Mouse (Mus musculus) skeletal muscle tissue, adult 2 months (tissue): ENCODE measurements around the gene Txndc5.

Experiments
- DNase-seq: peaks from one replicate; pipeline ENCODE4 v3.0.0-alpha.2; 2012; ENCODE audit warnings: low read depth, low spot score

Txndc5 gene

GRCm38 (mm10) chr13:38528687-38529294 is at the start of gene Txndc5:
Txndc5 (minus strand) TSS chr13:38528824.
- peak; percentile 61 for DNase-seq

DNA sequence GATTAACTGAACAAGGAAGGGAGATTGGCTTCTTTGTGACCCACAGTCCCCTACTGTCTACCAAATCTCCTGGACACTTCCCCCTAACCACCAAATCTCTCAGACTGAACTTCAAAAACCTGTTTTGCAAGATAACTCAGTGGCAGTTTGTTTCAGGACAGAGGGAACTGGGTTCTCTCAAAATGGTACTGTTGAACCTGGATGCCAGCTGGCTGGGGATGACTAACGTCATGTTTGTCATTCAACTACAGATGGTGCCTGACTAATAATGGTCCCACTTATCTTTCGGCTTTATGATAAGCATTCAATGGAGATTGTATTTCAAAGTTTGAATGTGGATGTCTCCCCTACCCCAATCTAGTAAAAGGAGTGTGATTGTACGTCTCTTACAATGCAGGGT is 46.0 kb upstream of the Txndc5 start:
- no peak for DNase-seq

DNA sequence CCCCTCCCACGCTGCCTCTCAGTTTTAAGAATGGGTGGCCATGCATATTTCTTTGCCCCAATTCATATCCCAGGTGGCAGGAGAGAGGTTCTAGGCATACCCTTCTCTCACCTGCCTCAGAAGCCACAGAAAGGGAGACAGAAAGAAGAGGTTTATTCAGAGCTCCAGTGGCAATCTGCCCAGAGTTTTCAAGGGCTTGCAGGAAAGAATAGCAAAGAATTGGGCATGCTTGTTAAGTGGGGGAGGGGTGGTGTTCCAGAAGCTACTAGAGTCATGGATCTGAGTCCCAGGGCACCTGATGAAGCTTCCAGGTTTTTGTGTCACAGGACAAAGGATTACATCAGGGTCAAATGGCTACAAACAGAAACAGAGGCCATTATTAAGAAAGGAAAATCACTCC is 44.7 kb upstream of the Txndc5 start:
- DNase-seq: no peak

- no peak for DNase-seq
Measured at GRCm38 (mm10) chr13:38565245-38565644, 36.6 kb upstream of the Txndc5 start.

DNA sequence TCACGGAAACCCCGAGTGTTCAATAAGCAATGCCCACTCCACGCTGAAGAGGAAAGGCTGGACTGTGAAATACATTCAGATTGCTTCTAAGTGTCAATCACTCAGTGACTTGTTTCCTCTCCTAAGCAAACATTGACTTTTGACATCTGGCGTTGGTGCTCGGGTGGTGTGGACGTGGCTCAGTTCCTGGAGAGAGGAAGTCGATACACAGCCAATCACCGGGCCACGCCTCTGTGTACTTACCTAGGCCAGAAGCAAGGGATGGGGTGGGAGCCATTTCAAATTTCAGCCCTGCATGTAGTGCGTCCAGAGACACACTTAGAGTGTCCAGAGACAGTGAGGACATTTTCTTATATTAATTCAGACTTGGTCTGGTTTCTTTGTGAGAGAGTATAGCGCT is 26.0 kb upstream of the Txndc5 start:
- DNase-seq: no peak

DNA sequence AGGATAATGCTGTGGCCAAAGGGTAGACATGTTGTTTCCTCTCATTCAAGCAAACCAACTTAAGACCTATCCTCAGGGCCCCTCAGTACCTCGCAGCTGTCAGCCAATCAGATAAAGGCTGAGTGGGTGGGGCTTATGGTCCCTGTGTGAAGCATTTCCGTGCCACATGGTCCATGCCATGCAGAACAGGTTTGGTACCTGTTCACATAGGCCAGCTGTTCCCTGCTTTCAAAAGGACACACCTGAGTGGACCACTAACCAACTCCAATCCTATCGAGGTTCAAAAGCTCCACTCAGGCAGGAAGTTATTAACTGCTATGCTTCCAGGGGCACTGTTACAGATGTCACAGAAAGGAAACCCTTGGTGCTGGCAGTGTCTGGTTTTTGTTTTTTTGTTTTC is 25.6 kb upstream of the Txndc5 start:
- DNase-seq: no peak

DNA sequence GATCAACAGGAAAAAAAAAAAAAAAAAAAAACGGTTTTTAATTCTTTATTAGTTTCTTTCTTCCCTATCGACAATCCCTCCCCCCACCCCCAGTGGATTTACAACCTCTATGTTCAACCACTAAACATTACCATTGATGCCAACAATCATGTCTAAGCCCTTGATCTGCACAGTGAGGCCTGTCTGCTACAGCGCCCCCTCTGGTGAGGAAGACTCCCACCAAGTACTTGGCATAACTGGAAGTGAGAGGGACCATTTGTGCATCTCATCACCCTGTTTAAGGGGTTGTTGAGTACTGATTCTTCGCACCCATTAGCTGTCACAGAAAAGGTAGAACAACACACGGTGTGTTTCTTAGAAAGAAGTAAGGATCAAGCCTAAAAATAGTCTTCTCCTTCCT is 20.1 kb upstream of the Txndc5 start:
- DNase-seq: no peak

DNA sequence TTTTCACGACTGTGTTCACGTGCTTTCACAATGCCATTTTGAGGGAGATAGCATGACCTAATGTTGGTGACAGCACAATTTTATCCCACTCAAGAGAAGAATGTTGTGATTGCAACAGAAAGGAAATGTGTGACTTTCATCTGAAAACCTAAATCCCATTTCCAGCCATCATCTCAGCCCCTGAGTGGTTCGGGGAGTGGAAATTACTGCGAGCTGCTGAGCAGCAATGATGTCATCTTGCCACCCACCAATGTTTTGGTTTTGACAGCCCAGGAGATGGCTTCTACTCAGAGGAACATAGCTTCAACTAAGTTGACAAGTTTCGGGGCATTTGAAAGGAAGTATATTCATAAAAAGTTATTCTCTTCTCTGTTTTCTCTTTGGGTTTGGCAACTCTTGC is 19.1 kb upstream of the Txndc5 start:
- DNase-seq: no peak

DNA sequence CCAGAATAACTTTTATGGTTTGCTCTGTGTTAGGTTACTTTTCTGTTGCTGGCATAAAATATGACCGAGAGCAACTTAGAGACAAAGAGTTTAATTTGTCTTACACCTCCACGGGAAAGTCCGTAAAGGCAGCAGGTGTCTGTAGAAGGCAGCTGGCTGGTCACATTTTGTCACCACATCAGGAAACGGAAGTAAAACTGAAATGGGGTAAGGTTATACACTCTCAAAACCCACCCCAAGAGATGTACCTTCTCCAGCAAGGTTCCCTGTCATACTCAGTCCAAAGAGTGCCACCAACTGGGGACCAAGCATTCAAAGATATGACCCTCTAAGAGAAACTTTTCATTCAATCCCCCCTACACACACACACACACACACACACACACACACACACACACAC is 18.1 kb upstream of the Txndc5 start:
- DNase-seq: no peak

DNA sequence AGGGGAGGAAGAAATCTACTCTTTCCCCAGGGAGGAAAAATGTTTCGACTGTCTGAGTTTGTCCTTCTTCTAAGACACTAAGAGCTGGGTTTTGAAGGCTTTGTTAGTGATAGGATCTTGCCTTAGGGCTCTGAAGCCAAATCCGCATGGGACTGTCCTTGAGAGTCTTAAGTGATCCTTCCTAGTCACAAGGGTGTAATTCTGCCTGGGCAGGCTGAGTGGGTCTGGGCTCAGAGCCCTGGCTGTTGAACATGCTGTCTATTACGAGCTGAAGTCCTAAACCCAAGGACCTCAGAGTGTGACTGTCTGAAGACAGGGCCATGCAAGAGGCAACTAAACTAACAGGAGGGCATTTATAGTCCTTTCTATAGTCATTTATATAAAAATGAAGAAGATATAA is 16.8 kb upstream of the Txndc5 start:
- DNase-seq: peak; percentile 88

DNA sequence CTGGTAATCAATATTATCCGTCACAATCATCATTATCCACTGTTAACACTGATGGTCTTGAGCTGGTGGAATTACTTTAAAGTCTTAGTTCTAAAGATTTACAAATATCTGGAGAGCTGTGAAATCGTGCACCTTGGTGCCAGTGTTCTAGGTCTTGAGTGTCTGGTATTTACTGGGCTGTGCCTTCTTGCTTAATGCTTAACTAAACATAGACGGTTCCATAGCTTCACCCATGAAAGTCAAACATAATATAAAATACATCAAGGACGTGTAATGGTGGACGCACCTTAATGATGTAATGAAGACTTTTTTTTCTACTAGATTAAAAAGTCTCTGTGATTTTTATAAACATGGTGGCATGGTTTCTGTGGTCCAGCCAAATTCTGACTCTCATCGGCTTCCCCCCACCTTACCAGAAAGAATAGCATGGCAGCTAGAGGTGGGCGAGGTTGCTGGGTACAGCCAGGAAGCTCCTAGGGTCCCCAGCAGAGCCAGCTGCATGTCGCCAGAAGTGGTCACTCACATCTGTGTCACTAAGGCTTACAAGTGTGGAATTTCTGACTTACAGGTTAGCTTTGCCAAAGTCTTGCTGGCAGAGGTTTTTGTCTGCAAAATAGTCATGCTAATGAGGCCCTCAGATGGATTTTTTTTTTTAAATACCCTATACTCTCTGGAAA is 16.3 kb upstream of the Txndc5 start:
- DNase-seq: no peak

GRCm38 (mm10) chr13:38543455-38544125 is 15.0 kb upstream of the Txndc5 start:
- no peak for DNase-seq

DNA sequence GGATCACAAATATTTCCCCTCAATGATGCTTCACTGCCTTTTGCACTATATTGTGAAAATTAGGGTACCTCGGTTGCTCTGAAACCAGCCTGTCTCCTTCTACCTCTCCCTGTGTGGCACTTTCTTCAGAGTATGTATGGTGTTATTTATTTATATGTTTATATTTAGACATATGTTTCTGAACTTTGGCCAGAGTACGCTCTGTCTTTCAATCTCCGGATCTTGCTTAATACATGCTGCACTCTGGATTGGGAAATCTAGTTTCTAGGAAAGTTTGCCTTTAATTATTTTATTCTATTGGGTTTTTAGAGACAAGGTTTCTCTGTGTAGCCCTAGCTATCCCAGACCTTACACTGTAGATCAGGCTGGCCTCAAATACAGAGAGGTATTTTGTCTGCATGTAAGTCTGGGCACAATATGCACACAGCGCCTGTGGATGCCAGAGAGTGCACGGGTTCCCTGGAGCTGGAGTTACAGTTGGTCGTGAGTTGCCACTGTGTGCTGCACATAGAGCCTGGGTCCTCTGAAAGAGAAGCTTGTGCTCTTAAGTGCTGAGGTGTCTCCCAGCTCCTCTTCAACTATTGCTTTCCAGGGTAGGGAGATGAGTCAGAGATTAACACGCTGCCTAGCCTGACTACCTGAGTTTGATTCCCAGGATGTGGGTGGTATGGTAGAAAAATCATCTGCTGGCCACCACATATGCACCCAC is 10.7 kb upstream of the Txndc5 start:
- DNase-seq: no peak

DNA sequence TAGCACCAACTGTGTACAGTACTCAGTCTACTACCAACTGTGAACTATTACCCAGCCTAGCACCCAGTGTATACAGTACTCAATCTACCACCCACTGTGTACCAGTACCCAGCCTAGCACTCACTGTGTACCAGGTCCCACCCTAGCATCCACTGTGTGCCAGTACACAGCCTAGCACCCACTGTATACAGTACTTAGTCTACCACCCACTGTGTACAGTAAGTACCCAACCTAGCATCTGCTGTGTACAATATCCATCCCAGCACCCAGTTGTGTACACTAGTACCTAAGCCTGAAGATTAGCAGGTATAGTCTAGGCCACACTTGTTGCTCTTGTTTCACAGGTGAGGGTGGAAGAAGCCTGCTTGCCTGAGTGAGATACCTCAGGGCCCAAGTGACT is 8.9 kb upstream of the Txndc5 start:
- no peak for DNase-seq

GRCm38 (mm10) chr13:38534731-38535130 is 6.1 kb upstream of the Txndc5 start:
- DNase-seq: no peak

DNA sequence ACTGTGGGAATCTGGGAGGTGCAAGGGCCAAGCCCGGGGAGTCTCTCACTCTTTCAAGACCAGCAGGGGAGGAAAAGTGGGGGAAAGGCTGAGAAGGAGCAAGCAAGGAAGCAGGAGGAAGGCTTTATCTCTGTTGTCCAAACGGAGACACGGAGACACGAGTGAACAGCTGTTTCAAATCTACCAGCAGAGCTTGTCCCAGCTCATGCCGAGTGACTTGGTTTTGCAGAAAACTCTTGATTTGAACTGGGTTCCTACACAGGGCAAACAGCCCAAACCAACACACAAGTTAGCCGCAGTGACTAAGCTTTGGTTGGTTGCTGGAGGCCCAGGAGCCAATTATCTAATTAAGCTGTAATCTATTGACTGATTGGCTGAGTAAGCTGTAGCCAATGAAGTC is 5.4 kb upstream of the Txndc5 start:
- no peak for DNase-seq

DNA sequence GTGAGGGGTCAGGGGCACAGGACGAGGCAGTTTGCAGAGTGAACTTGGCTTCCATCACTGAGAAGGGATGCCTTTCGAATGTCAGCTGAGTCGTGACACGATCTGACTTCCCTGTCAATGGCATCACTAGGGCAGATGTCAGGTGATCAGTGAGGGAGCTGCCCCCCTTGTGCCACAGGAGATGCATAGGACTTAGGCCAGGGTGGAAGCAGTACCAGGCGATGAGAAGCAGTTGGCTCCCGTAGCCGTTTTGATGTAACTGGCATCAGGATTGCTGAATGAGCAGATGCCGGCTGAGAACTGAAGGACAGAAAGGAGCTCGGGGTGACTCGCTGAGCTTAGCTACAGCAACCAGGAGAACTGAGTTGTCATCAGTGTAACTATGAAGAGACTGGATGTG is 4.8 kb upstream of the Txndc5 start:
- peak; percentile 88 for DNase-seq

- no peak for DNase-seq
Measured at GRCm38 (mm10) chr13:38531498-38531897, 2.9 kb upstream of the Txndc5 start.

DNA sequence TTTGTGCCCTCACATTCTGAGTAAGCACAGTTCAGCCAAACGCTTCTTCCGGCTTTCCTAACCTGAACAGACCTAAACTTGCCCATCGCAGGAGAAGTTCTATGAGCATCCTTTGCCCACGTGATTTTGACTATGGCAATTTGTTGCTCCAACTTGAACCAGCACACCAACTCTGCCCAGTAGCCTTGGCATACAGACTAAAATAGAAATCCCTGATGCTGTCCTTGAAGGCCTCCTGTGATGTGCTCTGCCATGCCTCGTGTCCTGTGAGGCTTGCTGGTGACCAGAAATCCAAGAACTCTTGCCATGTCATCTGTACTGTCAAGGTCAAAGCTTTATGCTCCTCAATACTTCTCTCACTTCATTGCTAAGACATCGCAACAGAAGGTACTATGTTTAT is 952 bp upstream of the Txndc5 start:
- DNase-seq: no peak

- DNase-seq: peak; percentile 72
Measured at GRCm38 (mm10) chr13:38527797-38528650, 600 bp downstream of the Txndc5 start.

GRCm38 (mm10) chr13:38527041-38527796 is 1.4 kb downstream of the Txndc5 start:
- no peak for DNase-seq
